Mouse (Mus musculus): ENCODE data around the gene C130060K24Rik. TPM values are rescaled to one million over a fixed set of nuclear protein-coding genes. Genes with fewer than 3 reads are reported as not detected.

The C130060K24Rik gene
- 0.65 TPM in 1 of 2 replicates, not detected in the other for polyA plus RNA-seq (2012; rRNA removed)

- no peak within 1 kb of the TSS for H3K27ac ChIP-seq (ENCODE audit: insufficient read depth, low read length)
These were observed at the start of gene C130060K24Rik for GRCm38 (mm10) chr6:65380918-65381772. TSS of gene C130060K24Rik (plus strand) at chr6:65381105.

GRCm38 (mm10) chr6:65334246-65334645, 46.7 kb upstream of the C130060K24Rik start:
- TF ChIP-seq CTCF (IDR thresholded peaks at IDR 0.05; ENCODE audit: extremely low read depth, insufficient read depth, low read length) (no peak), POLR2A (IDR thresholded peaks at IDR 0.05; ENCODE audit: extremely low read depth, insufficient read depth, low read length) (no peak)
- no peak overlapping the region for H3K4me3 ChIP-seq (ENCODE audit: insufficient read depth, low read length)
- H3K27ac ChIP-seq (ENCODE audit: insufficient read depth, low read length): no peak overlapping the region
- H3K4me1 ChIP-seq (ENCODE audit: control insufficient read depth, insufficient read depth, low read length): no peaks in the 10 kb centered on the region

More at GRCm38 (mm10) chr6:65380918-65381772, at the start of gene C130060K24Rik:
- Histone ChIP-seq H3K4me1 (ENCODE audit: control insufficient read depth, insufficient read depth, low read length) (no peaks in the 10 kb centered on the region), H3K4me3 (ENCODE audit: insufficient read depth, low read length) (peak within 1 kb of the TSS; percentile 24)
- no peak for TF ChIP-seq CTCF (IDR thresholded peaks at IDR 0.05; ENCODE audit: extremely low read depth, insufficient read depth, low read length)
- TF ChIP-seq POLR2A (IDR thresholded peaks at IDR 0.05; ENCODE audit: extremely low read depth, insufficient read depth, low read length): no peak

GRCm38 (mm10) chr6:65339391-65339790, 41.5 kb upstream of the C130060K24Rik start:
- no peak overlapping the region for H3K4me3 ChIP-seq (ENCODE audit: insufficient read depth, low read length)
- no peak overlapping the region for H3K27ac ChIP-seq (ENCODE audit: insufficient read depth, low read length)
- H3K4me1 ChIP-seq (ENCODE audit: control insufficient read depth, insufficient read depth, low read length): no peaks in the 10 kb centered on the region
- TF ChIP-seq CTCF (IDR thresholded peaks at IDR 0.05; ENCODE audit: extremely low read depth, insufficient read depth, low read length) (no peak), POLR2A (IDR thresholded peaks at IDR 0.05; ENCODE audit: extremely low read depth, insufficient read depth, low read length) (no peak)

GRCm38 (mm10) chr6:65341360-65341759, 39.5 kb upstream of the C130060K24Rik start:
- H3K27ac ChIP-seq (ENCODE audit: insufficient read depth, low read length): no peak overlapping the region
- no peaks in the 10 kb centered on the region for H3K4me1 ChIP-seq (ENCODE audit: control insufficient read depth, insufficient read depth, low read length)
- no peak for TF ChIP-seq CTCF (IDR thresholded peaks at IDR 0.05; ENCODE audit: extremely low read depth, insufficient read depth, low read length)
- no peak for TF ChIP-seq POLR2A (IDR thresholded peaks at IDR 0.05; ENCODE audit: extremely low read depth, insufficient read depth, low read length)
- H3K4me3 ChIP-seq (ENCODE audit: insufficient read depth, low read length): no peak overlapping the region

GRCm38 (mm10) chr6:65347736-65348135, 33.2 kb upstream of the C130060K24Rik start:
- Histone ChIP-seq H3K4me1 (ENCODE audit: control insufficient read depth, insufficient read depth, low read length) (no peaks in the 10 kb centered on the region), H3K4me3 (ENCODE audit: insufficient read depth, low read length) (no peak overlapping the region), H3K27ac (ENCODE audit: insufficient read depth, low read length) (no peak overlapping the region)
- TF ChIP-seq CTCF (IDR thresholded peaks at IDR 0.05; ENCODE audit: extremely low read depth, insufficient read depth, low read length) (no peak), POLR2A (IDR thresholded peaks at IDR 0.05; ENCODE audit: extremely low read depth, insufficient read depth, low read length) (no peak)

- H3K27ac ChIP-seq (ENCODE audit: insufficient read depth, low read length): no peak overlapping the region
- no peaks in the 10 kb centered on the region for H3K4me1 ChIP-seq (ENCODE audit: control insufficient read depth, insufficient read depth, low read length)
- H3K4me3 ChIP-seq (ENCODE audit: insufficient read depth, low read length): no peak overlapping the region
- TF ChIP-seq POLR2A (IDR thresholded peaks at IDR 0.05; ENCODE audit: extremely low read depth, insufficient read depth, low read length) (no peak), CTCF (IDR thresholded peaks at IDR 0.05; ENCODE audit: extremely low read depth, insufficient read depth, low read length) (no peak)
These were observed 32.6 kb upstream of the C130060K24Rik start for GRCm38 (mm10) chr6:65348255-65348654.

GRCm38 (mm10) chr6:65351622-65352021, 29.3 kb upstream of the C130060K24Rik start:
- H3K4me1 ChIP-seq (ENCODE audit: control insufficient read depth, insufficient read depth, low read length): no peaks in the 10 kb centered on the region

GRCm38 (mm10) chr6:65375918-65376317, 5.0 kb upstream of the C130060K24Rik start:
- H3K4me1 ChIP-seq (ENCODE audit: control insufficient read depth, insufficient read depth, low read length): no peaks in the 10 kb centered on the region
- no peak overlapping the region for H3K27ac ChIP-seq (ENCODE audit: insufficient read depth, low read length)
- H3K4me3 ChIP-seq (ENCODE audit: insufficient read depth, low read length): no peak overlapping the region
- TF ChIP-seq CTCF (IDR thresholded peaks at IDR 0.05; ENCODE audit: extremely low read depth, insufficient read depth, low read length) (no peak), POLR2A (IDR thresholded peaks at IDR 0.05; ENCODE audit: extremely low read depth, insufficient read depth, low read length) (no peak)

More at GRCm38 (mm10) chr6:65351622-65352021, 29.3 kb upstream of the C130060K24Rik start:
- no peak overlapping the region for H3K4me3 ChIP-seq (ENCODE audit: insufficient read depth, low read length)
- no peak overlapping the region for H3K27ac ChIP-seq (ENCODE audit: insufficient read depth, low read length)
- no peak for TF ChIP-seq POLR2A (IDR thresholded peaks at IDR 0.05; ENCODE audit: extremely low read depth, insufficient read depth, low read length)
- no peak for TF ChIP-seq CTCF (IDR thresholded peaks at IDR 0.05; ENCODE audit: extremely low read depth, insufficient read depth, low read length)

- H3K4me3 ChIP-seq (ENCODE audit: insufficient read depth, low read length): no peak overlapping the region
- TF ChIP-seq CTCF (IDR thresholded peaks at IDR 0.05; ENCODE audit: extremely low read depth, insufficient read depth, low read length) (no peak), POLR2A (IDR thresholded peaks at IDR 0.05; ENCODE audit: extremely low read depth, insufficient read depth, low read length) (no peak)
- H3K4me1 ChIP-seq (ENCODE audit: control insufficient read depth, insufficient read depth, low read length): no peaks in the 10 kb centered on the region
- no peak overlapping the region for H3K27ac ChIP-seq (ENCODE audit: insufficient read depth, low read length)
These were observed 41.0 kb downstream of the C130060K24Rik start for GRCm38 (mm10) chr6:65421888-65422287.

GRCm38 (mm10) chr6:65427065-65427464, 46.2 kb downstream of the C130060K24Rik start:
- Histone ChIP-seq H3K4me3 (ENCODE audit: insufficient read depth, low read length) (no peak overlapping the region), H3K27ac (ENCODE audit: insufficient read depth, low read length) (no peak overlapping the region), H3K4me1 (ENCODE audit: control insufficient read depth, insufficient read depth, low read length) (no peaks in the 10 kb centered on the region; the same call in 1 of the 2 replicates)
- TF ChIP-seq CTCF (IDR thresholded peaks at IDR 0.05; ENCODE audit: extremely low read depth, insufficient read depth, low read length) (no peak), POLR2A (IDR thresholded peaks at IDR 0.05; ENCODE audit: extremely low read depth, insufficient read depth, low read length) (no peak)
